Mouse (Mus musculus) forebrain, embryonic 12.5 days (tissue): ENCODE results near the gene AC192777.2. TPM values are rescaled to one million over a fixed set of nuclear protein-coding genes. Genes with fewer than 3 reads are reported as not detected.
"Not testable (repeated sequence)": the region's sequence is repeated elsewhere in the genome, so short reads cannot be mapped to it uniquely, and the experiment has no call there.

Experiments used
- ATAC-seq: fragments of 200-750 bp; cut with Nextera tagmentation; 2 replicates; pipeline ENCODE4 v1.8.0; 2017; ENCODE audit warnings: moderate TSS enrichment; ENCODE audit not compliant: low FRiP score
- H3K27ac ChIP-seq: fragments of 300-500 bp; sonication (generic); 2 replicates; pipeline ENCODE4 v1.5.1; 2016; ENCODE audit warnings: mild to moderate bottlenecking
- H3K27me3 ChIP-seq: fragments of 300-500 bp; sonication (generic); 2 replicates; pipeline ENCODE4 v1.6.1; 2016; ENCODE audit warnings: mild to moderate bottlenecking
- H3K36me3 ChIP-seq: fragments of 300-500 bp; sonication (generic); replicated peaks from 2 replicates; pipeline ENCODE4 v1.6.1; 2016; ENCODE audit warnings: mild to moderate bottlenecking
- H3K4me1 ChIP-seq: fragments of 300-500 bp; sonication (generic); 2 replicates; pipeline ENCODE4 v1.6.1; 2016
- H3K4me2 ChIP-seq: fragments of 300-500 bp; sonication (generic); 2 replicates; pipeline ENCODE4 v1.6.1; 2016; ENCODE audit warnings: mild to moderate bottlenecking, moderate library complexity
- H3K4me3 ChIP-seq: fragments of 300-500 bp; sonication (generic); replicated peaks from 2 replicates; pipeline ENCODE4 v1.5.1; 2016; ENCODE audit warnings: mild to moderate bottlenecking
- H3K9ac ChIP-seq: fragments of 300-500 bp; sonication (generic); 2 replicates; pipeline ENCODE4 v1.6.1; 2016; ENCODE audit warnings: mild to moderate bottlenecking
- H3K9me3 ChIP-seq: fragments of 300-500 bp; sonication (generic); 2 replicates; pipeline ENCODE4 v1.6.1; 2016
- WGBS: fragments of 180-500 bp; shearing (Covaris S2); methylation state at CpG from one replicate; pipeline ENCODE4 v1.1.7; 2016; 5-methylcytosine and 5-hydroxymethylcytosine counted together
- microRNA-seq: library from miRNA; unstranded; fragments of <30 nt; microRNA quantifications from one replicate; pipeline ENCODE4, GENCODE M21; 2017
- polyA plus RNA-seq: library from polyadenylated mRNA; unstranded; fragments of >200 nt; fragmentation: Nextera tagmentation; extraction: Ambion mirVana; gene quantifications from 2 replicates; pipeline ENCODE4 v1.2.1, GENCODE M21; 2016

Gene AC192777.2
- not detected in 2 replicates for polyA plus RNA-seq

DNA sequence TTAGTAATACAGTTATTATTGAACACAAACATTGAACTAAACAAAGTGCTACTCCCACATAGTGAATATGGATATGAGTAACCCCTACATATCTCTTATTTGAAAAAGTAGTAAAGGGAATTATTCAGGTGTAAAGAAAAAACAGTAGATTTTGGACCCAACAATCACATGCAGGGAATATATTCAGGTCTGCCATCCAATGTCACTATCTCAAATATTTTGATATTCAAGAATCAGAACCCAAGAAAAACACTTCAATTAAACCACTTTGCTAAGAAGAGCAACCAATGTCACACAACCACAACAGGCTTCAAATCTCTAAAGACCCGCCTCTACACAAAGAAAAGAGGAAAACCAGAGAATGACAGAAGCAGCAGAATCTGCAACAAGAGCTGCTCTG is at the start of gene AC192777.2:
Gene AC192777.2 (plus strand): TSS at position 301 of the 400 bp plus-strand sequence.
- not testable (repeated sequence) for H3K4me1 ChIP-seq, H3K27ac ChIP-seq, H3K4me2 ChIP-seq, H3K36me3 ChIP-seq, H3K9me3 ChIP-seq, H3K27me3 ChIP-seq, H3K4me3 ChIP-seq, H3K9ac ChIP-seq, ATAC-seq
- WGBS: 100% methylated on average over 1 of the region's 1 CpGs

DNA sequence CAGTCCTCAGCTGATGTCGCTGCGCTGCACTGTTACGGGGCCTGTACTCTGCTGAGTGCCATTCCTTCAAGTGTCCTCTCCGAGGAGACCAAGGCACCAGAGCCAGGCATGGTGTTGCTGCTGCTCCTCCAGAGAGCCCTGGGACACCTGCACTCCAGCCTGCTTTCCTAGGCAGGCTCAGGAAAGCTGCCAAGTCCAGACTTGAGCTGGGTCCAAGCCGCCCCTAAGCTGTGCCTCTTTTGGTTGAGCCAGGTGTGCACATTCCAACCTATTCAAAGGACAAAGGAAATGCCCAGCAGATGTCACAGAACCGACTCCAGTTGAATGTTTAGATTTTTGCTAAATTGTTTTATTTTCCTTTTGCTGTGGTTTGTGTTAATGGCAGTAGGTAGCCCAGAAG is 20.9 kb downstream of the AC192777.2 start:
- not testable (repeated sequence) for H3K9me3 ChIP-seq, H3K27me3 ChIP-seq, H3K9ac ChIP-seq, H3K4me1 ChIP-seq, ATAC-seq, H3K4me2 ChIP-seq, H3K36me3 ChIP-seq, H3K27ac ChIP-seq, H3K4me3 ChIP-seq
- 91% methylated on average over 6 of the region's 6 CpGs for WGBS

DNA sequence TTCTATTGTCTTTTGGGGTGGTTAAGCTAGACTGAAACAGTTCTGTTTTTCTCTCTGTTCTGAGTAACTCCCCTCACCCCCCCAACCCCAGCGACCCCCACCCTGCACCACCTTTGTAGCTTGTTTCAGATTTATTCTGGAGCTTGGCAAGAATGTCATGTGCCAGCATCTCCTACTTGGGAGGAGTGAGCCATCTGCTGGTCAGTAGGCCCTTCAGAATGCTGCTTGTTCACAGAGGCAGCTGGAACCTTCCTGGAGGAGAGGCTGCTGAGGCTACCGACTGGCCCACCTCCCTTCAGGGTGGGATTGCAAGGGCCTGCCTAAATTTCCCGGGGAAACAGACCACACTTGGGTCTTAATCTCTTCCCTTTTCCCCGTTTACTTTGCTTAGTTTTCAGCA is 21.6 kb downstream of the AC192777.2 start:
- 61% methylated on average over 4 of the region's 4 CpGs for WGBS
- not testable (repeated sequence) for H3K9me3 ChIP-seq, H3K27ac ChIP-seq, H3K9ac ChIP-seq, H3K4me2 ChIP-seq, H3K27me3 ChIP-seq, H3K4me1 ChIP-seq, ATAC-seq, H3K36me3 ChIP-seq, H3K4me3 ChIP-seq

Small RNAs within 50 kb of the gene (microRNA-seq; reads per million reads assigned to microRNA genes)
- not detected for gene Gm26376

Other genes starting within 250 kb of the AC192777.2 start
- not detected in 2 replicates for gene Esp38, start 144.9 kb upstream of the AC192777.2 start, polyA plus RNA-seq
- not detected in 2 replicates for gene Pgk2, start 113.2 kb downstream of the AC192777.2 start, polyA plus RNA-seq
- gene Crisp3, start 146.8 kb downstream of the AC192777.2 start, polyA plus RNA-seq: not detected in 2 replicates
- not detected in 2 replicates for gene Crisp1, start 223.8 kb downstream of the AC192777.2 start, polyA plus RNA-seq